Mouse (Mus musculus) activated CD4-positive, CD25-positive, alpha-beta regulatory T cell, adult 4 months (primary cell): Measurements from ENCODE around the gene Polq. TPM values are rescaled to one million over a fixed set of nuclear protein-coding genes. Genes with fewer than 3 reads are reported as not detected.
"Not testable (repeated sequence)": the region's sequence is repeated elsewhere in the genome, so short reads cannot be mapped to it uniquely, and the experiment has no call there.

Experiments
- ATAC-seq: one replicate; pipeline ENCODE4 v1.8.0; 2017
- polyA plus RNA-seq, 2 experiments: library from polyadenylated mRNA; unstranded; fragments of 100-300 nt; shearing (Covaris generic); gene quantifications; one replicate each; pipeline ENCODE4 v1.2.1; 2017

Polq gene
- polyA plus RNA-seq, 2 experiments from 2014 or later: 3.0 to 3.3 TPM

GRCm38 (mm10) chr16:37108763-37109162 lies 97.2 kb downstream of the Polq start:
- ATAC-seq: no peak

DNA sequence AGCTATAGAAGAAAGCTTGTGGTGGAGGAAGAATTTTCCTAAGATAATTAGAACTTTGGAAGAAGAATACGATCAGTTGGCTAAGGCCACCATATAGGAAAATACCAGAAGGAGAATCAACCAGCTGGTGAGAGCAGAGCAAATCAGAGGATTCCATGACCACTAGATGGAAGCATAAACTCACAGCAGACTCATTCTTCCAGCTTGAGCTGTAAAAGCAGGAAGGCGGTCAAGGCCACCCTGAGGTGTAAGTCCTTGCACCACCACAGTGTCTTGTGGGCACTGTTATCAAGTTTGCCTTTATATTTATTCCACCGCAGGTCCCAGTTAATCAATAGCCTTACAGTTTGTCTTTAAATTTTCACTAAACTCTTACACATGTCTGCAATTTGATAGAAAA lies 97.7 kb downstream of the Polq start:
- ATAC-seq: no peak

DNA sequence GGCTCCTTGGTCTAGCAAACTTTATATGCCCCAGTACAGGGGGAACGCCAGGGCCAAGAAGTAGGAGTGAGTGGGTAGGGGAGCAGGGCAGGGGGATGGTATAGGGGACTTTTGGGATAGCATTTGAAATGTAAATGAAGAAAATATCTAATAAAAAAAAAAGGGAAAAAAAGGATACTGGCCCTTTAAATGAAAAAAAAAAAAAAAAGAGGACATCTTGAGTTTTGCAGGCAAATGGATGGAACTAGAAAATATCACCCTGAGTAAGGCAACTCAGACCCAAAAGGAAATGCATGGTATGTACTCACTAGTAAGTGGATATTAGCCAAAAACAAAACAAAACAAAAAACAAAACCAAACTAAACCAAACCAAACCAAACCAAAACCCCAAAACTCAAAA lies 113.6 kb downstream of the Polq start:
- ATAC-seq: not testable (repeated sequence)

Other genes starting within 250 kb of the Polq start
- 10 to 100 TPM; 20.4 to 57.5 TPM for gene Slc15a2, start 226.8 kb upstream of the Polq start, polyA plus RNA-seq
- 10 to 100 TPM; 12.1 to 22.1 TPM for gene Iqcb1, start 183.4 kb upstream of the Polq start, polyA plus RNA-seq
- 1 to 10 TPM; 1.4 to 2.5 TPM for gene Eaf2, start 136.8 kb upstream of the Polq start, polyA plus RNA-seq
- gene Golgb1, start 136.6 kb upstream of the Polq start, polyA plus RNA-seq: 10 to 100 TPM; 39.5 to 40.1 TPM
- 100 to 1,000 TPM; 134 to 224 TPM for gene Hcls1, start 76.8 kb upstream of the Polq start, polyA plus RNA-seq
- 1 to 10 TPM in 1 of 2 experiments, under 1 TPM in 1; 0.88 to 1.3 TPM for gene Fbxo40, start 21.3 kb upstream of the Polq start, polyA plus RNA-seq